Mouse (Mus musculus): ENCODE measurements at regions not wholly inside any gene's neighbourhood (a gene's known extent, or its start where the extent isn't known, plus 50 kb on each side); places are given as distances from the start of the nearest gene placed in this dataset.

- Histone ChIP-seq H3K9ac (ENCODE audit: low read depth, low read length) (no peak overlapping the region), H3K79me2 (replicated peaks; ENCODE audit: control insufficient read depth, insufficient read depth, low read length) (no peaks in the 10 kb centered on the region), H3K4me1 (ENCODE audit: control insufficient read depth, insufficient read depth, low read length) (no peaks in the 10 kb centered on the region; the same call in 1 of the 2 replicates), H3K27ac (no peak overlapping the region), H3K36me3 (ENCODE audit: control insufficient read depth, insufficient read depth, low read length) (no peaks in the 10 kb centered on the region), H3K4me3 (no peak overlapping the region), H3K27me3 (ENCODE audit: control insufficient read depth, insufficient read depth, low read length) (no peaks in the 10 kb centered on the region)
- 55% methylated on average over 2 of the region's 2 CpGs for WGBS
- no peak for TF ChIP-seq EP300 (IDR thresholded peaks at IDR 0.05; ENCODE audit: insufficient read depth, low read depth, low read length)
- no peak for TF ChIP-seq CTCF (IDR thresholded peaks at IDR 0.05)
- TF ChIP-seq POLR2A (IDR thresholded peaks at IDR 0.05; ENCODE audit: insufficient read depth, low read depth, low read length), result no peak
- DNase-seq, result no peak
- intact Hi-C loops (cut with DNase I), result no loop called here
These were observed 255.3 kb upstream of the Pex5l start for GRCm38 (mm10) chr3:33398326-33398725.

GRCm38 (mm10) chr3:33397217-33397616 is 254.2 kb upstream of the Pex5l start:
- Histone ChIP-seq H3K4me1 (ENCODE audit: control insufficient read depth, insufficient read depth, low read length) (no peaks in the 10 kb centered on the region; the same call in 1 of the 2 replicates), H3K79me2 (replicated peaks; ENCODE audit: control insufficient read depth, insufficient read depth, low read length) (no peaks in the 10 kb centered on the region), H3K27ac (peak overlapping the region; percentile 31), H3K27me3 (ENCODE audit: control insufficient read depth, insufficient read depth, low read length) (no peaks in the 10 kb centered on the region), H3K36me3 (ENCODE audit: control insufficient read depth, insufficient read depth, low read length) (no peaks in the 10 kb centered on the region), H3K4me3 (no peak overlapping the region), H3K9ac (ENCODE audit: low read depth, low read length) (no peak overlapping the region)
- intact Hi-C loops (cut with DNase I), result no loop called here
- peak in 1 of 2 experiments; percentile 18 for DNase-seq
- no peak for TF ChIP-seq CTCF (IDR thresholded peaks at IDR 0.05)
- TF ChIP-seq POLR2A (IDR thresholded peaks at IDR 0.05; ENCODE audit: insufficient read depth, low read depth, low read length), result no peak
- TF ChIP-seq EP300 (IDR thresholded peaks at IDR 0.05; ENCODE audit: insufficient read depth, low read depth, low read length), result no peak
- WGBS, result 69% methylated on average over 6 of the region's 6 CpGs

GRCm38 (mm10) chr3:33392541-33392822 is 249.4 kb upstream of the Pex5l start:
- Histone ChIP-seq H3K27me3 (ENCODE audit: control insufficient read depth, insufficient read depth, low read length) (no peaks in the 10 kb centered on the region), H3K27ac (no peak overlapping the region), H3K4me3 (no peak overlapping the region), H3K79me2 (replicated peaks; ENCODE audit: control insufficient read depth, insufficient read depth, low read length) (no peaks in the 10 kb centered on the region), H3K9ac (ENCODE audit: low read depth, low read length) (no peak overlapping the region), H3K4me1 (ENCODE audit: control insufficient read depth, insufficient read depth, low read length) (no peaks in the 10 kb centered on the region; the same call in 1 of the 2 replicates), H3K36me3 (ENCODE audit: control insufficient read depth, insufficient read depth, low read length) (no peaks in the 10 kb centered on the region)
- DNase-seq, result no peak
- TF ChIP-seq POLR2A (IDR thresholded peaks at IDR 0.05; ENCODE audit: insufficient read depth, low read depth, low read length), result no peak
- no peak for TF ChIP-seq EP300 (IDR thresholded peaks at IDR 0.05; ENCODE audit: insufficient read depth, low read depth, low read length)
- no peak for TF ChIP-seq CTCF (IDR thresholded peaks at IDR 0.05)
- intact Hi-C loops (cut with DNase I), result no loop called here
- WGBS, result 79% methylated on average over 1 of the region's 1 CpGs

- no peaks in the 10 kb centered on the region for H3K27me3 ChIP-seq (ENCODE audit: control insufficient read depth, insufficient read depth, low read length)
- no peak for DNase-seq
- intact Hi-C loops (cut with DNase I), result no loop called here
- no peaks in the 10 kb centered on the region for H3K36me3 ChIP-seq (ENCODE audit: control insufficient read depth, insufficient read depth, low read length)
- H3K79me2 ChIP-seq (replicated peaks; ENCODE audit: control insufficient read depth, insufficient read depth, low read length), result no peaks in the 10 kb centered on the region
- 83% methylated on average over 4 of the region's 4 CpGs for WGBS
- TF ChIP-seq EP300 (IDR thresholded peaks at IDR 0.05; ENCODE audit: insufficient read depth, low read depth, low read length) (no peak), CTCF (IDR thresholded peaks at IDR 0.05) (no peak), POLR2A (IDR thresholded peaks at IDR 0.05; ENCODE audit: insufficient read depth, low read depth, low read length) (no peak)
- no peak overlapping the region for H3K27ac ChIP-seq
- H3K9ac ChIP-seq (ENCODE audit: low read depth, low read length), result no peak overlapping the region
- no peak overlapping the region for H3K4me3 ChIP-seq
- H3K4me1 ChIP-seq (ENCODE audit: control insufficient read depth, insufficient read depth, low read length), result no peaks in the 10 kb centered on the region; the same call in 1 of the 2 replicates
These were observed 248.9 kb upstream of the Pex5l start for GRCm38 (mm10) chr3:33391765-33392540.

GRCm38 (mm10) chr3:33388171-33388570 is 245.1 kb upstream of the Pex5l start:
- Histone ChIP-seq H3K4me3 (no peak overlapping the region), H3K27ac (no peak overlapping the region), H3K79me2 (replicated peaks; ENCODE audit: control insufficient read depth, insufficient read depth, low read length) (no peaks in the 10 kb centered on the region), H3K9ac (ENCODE audit: low read depth, low read length) (no peak overlapping the region), H3K4me1 (ENCODE audit: control insufficient read depth, insufficient read depth, low read length) (no peaks in the 10 kb centered on the region), H3K27me3 (ENCODE audit: control insufficient read depth, insufficient read depth, low read length) (no peaks in the 10 kb centered on the region), H3K36me3 (ENCODE audit: control insufficient read depth, insufficient read depth, low read length) (no peaks in the 10 kb centered on the region)
- intact Hi-C loops (cut with DNase I), result no loop called here
- no peak for DNase-seq
- TF ChIP-seq EP300 (IDR thresholded peaks at IDR 0.05; ENCODE audit: insufficient read depth, low read depth, low read length) (no peak), CTCF (IDR thresholded peaks at IDR 0.05) (no peak), POLR2A (IDR thresholded peaks at IDR 0.05; ENCODE audit: insufficient read depth, low read depth, low read length) (no peak)
- WGBS, result 21% methylated on average over 1 of the region's 1 CpGs

GRCm38 (mm10) chr3:33383622-33384021 is 240.6 kb upstream of the Pex5l start:
- no peak overlapping the region for H3K27ac ChIP-seq
- H3K79me2 ChIP-seq (replicated peaks; ENCODE audit: control insufficient read depth, insufficient read depth, low read length), result no peaks in the 10 kb centered on the region
- no peak for TF ChIP-seq EP300 (IDR thresholded peaks at IDR 0.05; ENCODE audit: insufficient read depth, low read depth, low read length)
- TF ChIP-seq CTCF (IDR thresholded peaks at IDR 0.05), result no peak
- TF ChIP-seq POLR2A (IDR thresholded peaks at IDR 0.05; ENCODE audit: insufficient read depth, low read depth, low read length), result no peak
- intact Hi-C loops (cut with DNase I), result no loop called here
- no peak overlapping the region for H3K4me3 ChIP-seq
- 93% methylated on average over 1 of the region's 1 CpGs for WGBS
- H3K27me3 ChIP-seq (ENCODE audit: control insufficient read depth, insufficient read depth, low read length), result no peaks in the 10 kb centered on the region
- DNase-seq, result no peak
- no peaks in the 10 kb centered on the region for H3K4me1 ChIP-seq (ENCODE audit: control insufficient read depth, insufficient read depth, low read length)
- no peaks in the 10 kb centered on the region for H3K36me3 ChIP-seq (ENCODE audit: control insufficient read depth, insufficient read depth, low read length)
- no peak overlapping the region for H3K9ac ChIP-seq (ENCODE audit: low read depth, low read length)
